Mouse (Mus musculus) olfactory bulb, adult 2 months (tissue): ENCODE results near the gene Nrg3.

Experiments
- CTCF ChIP-seq: fragments of 200-500 bp; IDR thresholded peaks from 2 replicates; pipeline ENCODE4 v1.5.1; 2012; ENCODE audit warnings: low read depth, mild to moderate bottlenecking, low read length, moderate library complexity; ENCODE audit not compliant: insufficient read depth
- POLR2A ChIP-seq: fragments of 200-500 bp; IDR thresholded peaks from 2 replicates; pipeline ENCODE4 v1.6.1; 2012; ENCODE audit warnings: mild to moderate bottlenecking, low read depth, low read length, moderate library complexity; ENCODE audit not compliant: insufficient read depth

GRCm38 (mm10) chr14:39191946-39192345 is 280.9 kb downstream of the Nrg3 start:
- no peak for TF ChIP-seq CTCF
- no peak for TF ChIP-seq POLR2A
